Mouse (Mus musculus) heart, postnatal 14 days (tissue): Measurements from ENCODE around the gene Hes7. TPM values are rescaled to one million over a fixed set of nuclear protein-coding genes. Genes with fewer than 3 reads are reported as not detected.

Experiments used
- DNase-seq, 2 experiments: peaks; one replicate each; pipeline ENCODE4 v3.0.0; 2021 to 2022
- intact Hi-C: fragments of 180-260 bp; cut with DNase I; formaldehyde crosslinking; loops from one replicate; pipeline ENCODE4 v1.15.1; 2025
- long read RNA-seq, 2 experiments: library from polyadenylated mRNA; stranded (forward); transcript quantifications; one replicate each; pipeline ENCODE4 v2.0.0; 2021
- total RNA-seq, 2 experiments: library from RNA; stranded (reverse); gene quantifications; 2 replicates each; pipeline ENCODE4 v1.2.3; 2021

Gene Hes7
- under 1 TPM; 0.14 to 0.32 TPM for total RNA-seq
- long read RNA-seq, experiment 1 = 0 reads
- long read RNA-seq, experiment 2 = 0 reads

- DNase-seq = no peak
- intact Hi-C loops = no loop called here
Measured at GRCm38 (mm10) chr11:69120221-69121000, at the start of gene Hes7. Hes7 (plus strand) TSS chr11:69120404.

DNA sequence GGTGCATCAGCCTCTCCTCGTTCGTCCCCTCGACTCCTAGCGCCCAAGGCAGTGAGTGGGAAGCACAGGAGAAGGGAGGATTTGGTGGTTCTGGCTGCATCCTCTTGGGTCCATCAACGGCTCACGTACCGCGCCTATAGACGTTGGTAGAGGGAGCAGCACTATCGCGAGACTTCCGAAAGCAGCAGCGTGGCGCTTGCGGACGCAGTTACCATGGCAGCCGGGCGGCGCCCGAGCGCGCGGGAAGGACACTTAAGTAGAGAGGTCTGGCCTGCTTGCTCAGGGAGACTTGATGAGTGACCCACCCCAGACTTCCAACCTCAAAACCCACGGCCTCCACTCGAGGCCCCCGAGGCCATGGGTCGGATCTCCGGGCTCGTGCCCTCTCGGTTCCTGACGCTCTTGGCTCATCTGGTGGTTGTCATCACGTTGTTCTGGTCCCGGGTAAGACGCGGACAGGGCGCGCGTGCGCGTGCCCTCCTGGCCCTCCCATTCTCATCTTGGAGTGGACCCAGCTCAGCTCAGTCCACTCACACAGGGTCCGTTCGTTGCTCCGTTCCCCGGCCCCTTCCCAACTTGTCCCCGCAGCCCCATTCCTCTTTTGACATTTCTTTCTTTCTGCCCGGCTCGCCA lies 49.5 kb upstream of the Hes7 start, which contains the start of gene Tmem107:
TSS of gene Tmem107 (plus strand) at position 217 of the 633 bp plus-strand sequence.
- intact Hi-C loops = loop anchor here (1.0 to 2.0 kb wide), 2 partner anchors 9 to 18 kb away; partner anchors contain the start of gene Vamp2
- DNase-seq = peak; percentile 93 to 94

DNA sequence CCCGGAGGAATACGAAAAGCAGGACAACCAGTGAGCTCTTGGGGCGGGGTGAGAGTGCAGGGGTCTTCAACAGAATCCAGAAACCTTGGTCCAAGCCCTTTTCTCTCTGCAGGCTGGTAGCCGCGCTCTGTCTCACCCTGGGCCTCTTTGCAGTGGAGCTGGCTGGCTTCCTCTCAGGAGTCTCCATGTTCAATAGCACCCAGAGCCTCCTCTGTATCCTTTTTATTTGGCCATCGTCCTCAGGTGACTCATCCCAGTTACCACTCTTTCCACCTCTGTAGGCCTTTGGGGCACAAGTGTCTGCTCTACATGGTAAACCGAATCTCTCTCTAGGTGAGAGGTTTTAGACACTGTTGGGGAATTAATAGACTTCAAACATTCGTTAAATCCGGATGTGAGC lies 48.9 kb upstream of the Hes7 start:
- intact Hi-C loops = loop anchor here (1.0 to 2.0 kb wide), 2 partner anchors 8 to 18 kb away; partner anchors contain the start of gene Vamp2
- no peak for DNase-seq

DNA sequence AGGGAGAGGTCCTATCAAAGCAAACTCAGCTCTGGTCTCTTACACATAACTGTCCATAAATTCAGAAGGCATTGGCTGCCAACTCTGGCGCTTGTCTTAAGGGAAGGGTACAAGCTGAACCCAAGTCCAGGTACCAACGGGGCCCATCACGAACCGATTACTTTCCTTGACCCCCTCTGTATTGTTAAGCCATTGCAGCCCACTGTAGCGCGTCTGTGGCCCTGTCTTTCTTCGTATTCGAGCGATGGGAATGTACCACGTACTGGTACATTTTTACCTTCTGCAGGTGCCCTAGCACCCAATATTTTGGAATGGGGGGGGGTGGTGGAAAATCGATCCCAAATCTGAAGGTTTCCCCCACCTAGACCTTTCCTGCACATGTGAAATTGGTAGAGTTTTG lies 48.0 kb upstream of the Hes7 start:
- DNase-seq = no peak
- intact Hi-C loops = no loop called here

DNA sequence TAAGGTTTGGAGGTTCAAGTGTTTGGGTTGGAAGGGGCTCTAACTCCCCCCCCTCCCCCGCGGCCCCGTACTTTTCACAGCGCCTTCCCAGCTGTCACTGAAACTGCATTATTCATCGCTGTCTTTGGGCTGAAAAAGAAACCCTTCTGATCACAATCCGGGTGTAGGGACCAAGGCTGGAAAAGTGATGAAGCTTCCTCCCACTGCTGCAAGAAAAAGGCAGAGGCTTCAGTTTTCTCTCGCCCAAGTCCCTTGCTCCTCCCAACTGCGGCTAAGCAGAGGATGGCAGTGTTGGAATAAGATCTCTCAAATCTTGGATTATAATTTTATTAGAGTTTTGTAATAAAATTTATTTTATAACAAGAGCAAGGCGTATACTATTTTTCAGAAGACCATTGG lies 47.5 kb upstream of the Hes7 start:
- DNase-seq = no peak
- intact Hi-C loops = no loop called here

- peak; percentile 76 to 84 for DNase-seq
- intact Hi-C loops = no loop called here
Measured at GRCm38 (mm10) chr11:69073065-69073888, 46.9 kb upstream of the Hes7 start.

- intact Hi-C loops = no loop called here
- DNase-seq = no peak
Measured at GRCm38 (mm10) chr11:69073951-69074775, 46.0 kb upstream of the Hes7 start.

- intact Hi-C loops = no loop called here
Measured at GRCm38 (mm10) chr11:69074776-69075069, 45.5 kb upstream of the Hes7 start.

GRCm38 (mm10) chr11:69075764-69076479 lies 44.3 kb upstream of the Hes7 start:
- intact Hi-C loops = no loop called here
- no peak for DNase-seq

More at GRCm38 (mm10) chr11:69074776-69075069, 45.5 kb upstream of the Hes7 start:
- DNase-seq = no peak

GRCm38 (mm10) chr11:69076572-69076971 lies 43.6 kb upstream of the Hes7 start:
- no peak for DNase-seq
- intact Hi-C loops = no loop called here

DNA sequence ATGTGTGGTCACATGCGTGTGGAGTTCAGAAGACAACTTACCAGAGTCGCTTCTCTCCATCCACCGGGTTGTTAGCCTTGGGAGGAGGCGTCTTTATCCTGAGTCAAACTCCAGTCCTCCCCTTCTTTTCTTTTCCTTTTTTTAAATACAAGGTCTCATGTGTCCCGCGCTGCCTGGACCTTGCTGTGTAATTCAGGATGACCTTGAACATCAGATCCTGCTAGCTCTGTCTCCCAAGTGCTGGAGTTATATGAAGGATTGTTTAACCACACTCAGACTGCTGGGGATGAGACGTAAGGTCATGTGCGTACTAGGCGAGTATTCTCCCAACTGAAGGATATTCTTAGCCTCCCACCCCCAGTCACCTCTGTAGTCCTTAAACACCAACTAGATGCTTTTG lies 42.9 kb upstream of the Hes7 start:
- intact Hi-C loops = no loop called here
- no peak for DNase-seq

DNA sequence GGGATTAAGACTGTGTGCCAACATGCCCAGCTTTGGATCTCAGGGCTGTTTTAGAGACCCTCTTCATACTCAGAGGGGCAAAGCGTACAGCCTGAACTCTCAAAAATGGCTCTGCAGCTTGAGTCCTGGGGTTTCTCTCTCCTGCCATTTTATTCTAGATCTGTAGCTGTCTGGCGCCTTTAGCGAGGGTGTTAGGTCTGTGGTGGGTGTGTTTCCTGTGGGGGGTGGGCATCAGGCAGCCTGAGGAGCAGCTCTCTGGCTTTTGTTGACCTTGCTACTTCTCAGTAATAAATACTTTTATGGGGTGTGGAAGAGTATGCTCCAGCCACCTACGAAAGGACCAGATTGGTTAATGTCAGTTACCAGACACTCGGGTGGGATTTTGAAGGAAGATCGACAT lies 42.2 kb upstream of the Hes7 start:
- intact Hi-C loops = no loop called here
- DNase-seq = no peak

GRCm38 (mm10) chr11:69078805-69079438 lies 41.3 kb upstream of the Hes7 start:
- no peak for DNase-seq
- intact Hi-C loops = loop anchor here (1.0 kb wide), 1 partner anchor 8 kb away; no protein-coding TSS in a partner anchor

- DNase-seq = no peak
- intact Hi-C loops = no loop called here
Measured at GRCm38 (mm10) chr11:69080102-69080854, 39.9 kb upstream of the Hes7 start.

- DNase-seq = no peak
- intact Hi-C loops = no loop called here
Measured at GRCm38 (mm10) chr11:69080855-69081222, 39.4 kb upstream of the Hes7 start.

- intact Hi-C loops = no loop called here
- DNase-seq = no peak
Measured at GRCm38 (mm10) chr11:69081613-69082012, 38.6 kb upstream of the Hes7 start.

DNA sequence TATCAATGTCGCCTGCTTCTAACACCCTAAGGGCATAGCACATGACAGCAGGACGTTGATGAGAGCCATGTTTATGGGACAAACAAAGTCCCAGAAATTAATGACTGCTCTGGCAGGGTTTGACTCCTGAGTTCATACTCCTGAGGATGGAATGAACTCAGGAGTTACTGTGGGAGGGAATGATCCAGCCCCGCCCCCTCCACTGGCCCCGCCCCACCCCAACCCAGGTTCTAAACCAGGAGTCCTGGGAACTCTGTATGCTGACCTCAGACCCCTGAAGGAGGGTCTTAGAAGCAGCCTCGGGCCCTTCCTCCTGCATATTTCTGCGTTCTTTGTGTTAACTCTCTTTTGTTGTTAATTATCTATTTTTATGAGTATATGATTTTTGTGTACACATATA lies 34.6 kb upstream of the Hes7 start:
- DNase-seq = no peak
- intact Hi-C loops = no loop called here

DNA sequence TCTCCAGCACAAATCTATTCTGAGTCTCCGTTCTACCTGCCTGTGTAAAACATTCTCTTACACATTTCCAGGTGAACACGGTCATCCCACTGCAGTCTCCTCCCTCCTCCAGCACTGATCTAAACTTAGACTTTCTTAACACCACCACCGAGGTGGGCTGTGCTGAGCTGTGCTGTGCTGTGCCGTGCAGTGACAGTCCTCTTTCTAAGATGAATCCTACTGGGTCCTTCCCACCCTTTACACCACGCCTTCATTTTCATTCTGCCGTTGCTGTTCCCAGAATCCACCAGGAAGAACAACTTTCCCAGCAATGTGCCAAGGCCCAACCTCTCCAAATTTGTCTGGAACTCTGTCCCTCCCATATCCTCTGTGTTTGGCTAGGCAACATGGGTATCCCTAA lies 33.8 kb upstream of the Hes7 start:
- DNase-seq = peak in 1 of 2 experiments; percentile 39
- intact Hi-C loops = no loop called here
